Mouse (Mus musculus) heart, adult 2 months (tissue): ENCODE measurements around the gene Nptx2. TPM values are rescaled to one million over a fixed set of nuclear protein-coding genes. Genes with fewer than 3 reads are reported as not detected.

Source experiments
- DNase-seq, 2 experiments: peaks; one replicate each; pipeline ENCODE4 v3.0.0; 2021
- H3K27ac ChIP-seq: fragments of 200-600 bp; 2 replicates; pipeline ENCODE4 v1.8.1; 2022
- H3K27me3 ChIP-seq: fragments of 200-500 bp; 2 replicates; pipeline ENCODE4 v1.6.1; 2012; ENCODE audit warnings: mild to moderate bottlenecking, low read length, inconsistent platforms, mixed read lengths; ENCODE audit not compliant: control insufficient read depth, insufficient read depth
- H3K36me3 ChIP-seq: fragments of 200-500 bp; 2 replicates; pipeline ENCODE4 v1.6.1; 2012; ENCODE audit warnings: low read length, inconsistent platforms; ENCODE audit not compliant: control insufficient read depth, insufficient read depth
- H3K4me1 ChIP-seq: fragments of 200-500 bp; 2 replicates; pipeline ENCODE4 v1.6.1; 2011; ENCODE audit warnings: low read length; ENCODE audit not compliant: control insufficient read depth, insufficient read depth
- H3K4me3 ChIP-seq: fragments of 200-600 bp; 2 replicates; pipeline ENCODE4 v1.8.1; 2022
- H3K79me2 ChIP-seq: fragments of 200-500 bp; replicated peaks from 2 replicates; pipeline ENCODE4 v1.6.1; 2012; ENCODE audit warnings: mild to moderate bottlenecking, inconsistent platforms, low read length, moderate library complexity, mixed read lengths; ENCODE audit not compliant: control insufficient read depth, insufficient read depth
- H3K9ac ChIP-seq: fragments of 200-500 bp; 2 replicates; pipeline ENCODE4 v1.6.1; 2012; ENCODE audit warnings: low read depth, mild to moderate bottlenecking, control low read depth, inconsistent platforms, low read length, mixed read lengths
- CTCF ChIP-seq: fragments of 200-600 bp; IDR thresholded peaks from 2 replicates; pipeline ENCODE4 v1.8.1; 2022; ENCODE audit warnings: antibody characterized with exemption, mild to moderate bottlenecking, moderate library complexity
- EP300 ChIP-seq: fragments of 200-500 bp; IDR thresholded peaks from 2 replicates; pipeline ENCODE4 v1.6.1; 2011; ENCODE audit warnings: low read depth, low read length, control low read depth; ENCODE audit not compliant: insufficient read depth
- POLR2A ChIP-seq: fragments of 200-500 bp; IDR thresholded peaks from 2 replicates; pipeline ENCODE4 v1.6.1; 2011; ENCODE audit warnings: mild to moderate bottlenecking, low read depth, low read length, control low read depth; ENCODE audit not compliant: insufficient read depth
- WGBS: fragments of 180-500 bp; shearing (Covaris S2); methylation state at CpG from one replicate; pipeline ENCODE4 v1.1.7; 2018; 5-methylcytosine and 5-hydroxymethylcytosine counted together
- intact Hi-C: fragments of 180-260 bp; cut with DNase I; formaldehyde crosslinking; loops from one replicate; pipeline ENCODE4 v1.15.1; 2025
- polyA plus RNA-seq: library from polyadenylated mRNA; depleted of rRNA; stranded (reverse); fragments of >200 nt; gene quantifications from 2 replicates; pipeline ENCODE4 v1.2.3, GENCODE M21; 2012
- total RNA-seq, 2 experiments: library from RNA; stranded (reverse); gene quantifications; 2 replicates each; pipeline ENCODE4 v1.2.3; 2021

Gene Nptx2
- total and polyA plus RNA-seq, 3 experiments, result 0.11 to 0.35 (median 0.21) TPM

GRCm38 (mm10) chr5:144506689-144507552 is 38.8 kb upstream of the Nptx2 start:
- TF ChIP-seq CTCF (no peak), POLR2A (no peak), EP300 (no peak)
- Histone ChIP-seq H3K79me2 (no peaks in the 10 kb centered on the region), H3K27ac (no peak overlapping the region), H3K27me3 (peaks cover 2% of the 10 kb centered on the region; the same call in 1 of the 2 replicates), H3K4me3 (no peak overlapping the region), H3K4me1 (no peaks in the 10 kb centered on the region), H3K36me3 (no peaks in the 10 kb centered on the region), H3K9ac (no peak overlapping the region)
- intact Hi-C loops, result no loop called here
- DNase-seq, result no peak
- 27% methylated on average over 26 of the region's 26 CpGs for WGBS

- no peak overlapping the region for H3K9ac ChIP-seq
- intact Hi-C loops, result no loop called here
- no peak overlapping the region for H3K4me3 ChIP-seq
These were observed 36.3 kb upstream of the Nptx2 start for GRCm38 (mm10) chr5:144509431-144509830.

GRCm38 (mm10) chr5:144514738-144515137 is 31.0 kb upstream of the Nptx2 start:
- Histone ChIP-seq H3K4me3 (no peak overlapping the region), H3K79me2 (no peaks in the 10 kb centered on the region), H3K27me3 (no peaks in the 10 kb centered on the region), H3K36me3 (no peaks in the 10 kb centered on the region), H3K9ac (no peak overlapping the region), H3K4me1 (no peaks in the 10 kb centered on the region), H3K27ac (no peak overlapping the region)
- intact Hi-C loops, result no loop called here
- WGBS, result 58% methylated on average over 6 of the region's 6 CpGs
- no peak for DNase-seq
- no peak for TF ChIP-seq CTCF
- no peak for TF ChIP-seq POLR2A
- no peak for TF ChIP-seq EP300

More at GRCm38 (mm10) chr5:144509431-144509830, 36.3 kb upstream of the Nptx2 start:
- H3K36me3 ChIP-seq, result no peaks in the 10 kb centered on the region
- peaks cover 2% of the 10 kb centered on the region; the same call in 1 of the 2 replicates for H3K27me3 ChIP-seq
- TF ChIP-seq CTCF (no peak), EP300 (no peak), POLR2A (no peak)
- WGBS, result 60% methylated on average over 7 of the region's 7 CpGs
- DNase-seq, result no peak
- H3K27ac ChIP-seq, result no peak overlapping the region
- H3K4me1 ChIP-seq, result no peaks in the 10 kb centered on the region
- no peaks in the 10 kb centered on the region for H3K79me2 ChIP-seq

- H3K4me3 ChIP-seq, result no peak overlapping the region
- H3K4me1 ChIP-seq, result no peaks in the 10 kb centered on the region
- 53% methylated on average over 4 of the region's 4 CpGs for WGBS
These were observed 30.5 kb upstream of the Nptx2 start for GRCm38 (mm10) chr5:144515241-144515640.

GRCm38 (mm10) chr5:144520096-144520495 is 25.6 kb upstream of the Nptx2 start:
- no peaks in the 10 kb centered on the region for H3K27me3 ChIP-seq
- intact Hi-C loops, result no loop called here
- TF ChIP-seq POLR2A (no peak), CTCF (no peak), EP300 (no peak)
- no peak overlapping the region for H3K27ac ChIP-seq
- no peak overlapping the region for H3K9ac ChIP-seq
- no peaks in the 10 kb centered on the region for H3K36me3 ChIP-seq
- DNase-seq, result no peak
- no peaks in the 10 kb centered on the region for H3K79me2 ChIP-seq
- H3K4me3 ChIP-seq, result no peak overlapping the region
- WGBS, result 24% methylated on average over 3 of the region's 3 CpGs
- H3K4me1 ChIP-seq, result no peaks in the 10 kb centered on the region

More at GRCm38 (mm10) chr5:144515241-144515640, 30.5 kb upstream of the Nptx2 start:
- DNase-seq, result no peak
- no peaks in the 10 kb centered on the region for H3K27me3 ChIP-seq
- intact Hi-C loops, result no loop called here
- H3K36me3 ChIP-seq, result no peaks in the 10 kb centered on the region
- no peak overlapping the region for H3K9ac ChIP-seq
- TF ChIP-seq POLR2A (no peak), CTCF (no peak), EP300 (no peak)
- no peaks in the 10 kb centered on the region for H3K79me2 ChIP-seq
- H3K27ac ChIP-seq, result no peak overlapping the region

- no peak for TF ChIP-seq EP300
- TF ChIP-seq POLR2A, result no peak
- TF ChIP-seq CTCF, result no peak
- no peaks in the 10 kb centered on the region for H3K27me3 ChIP-seq
- H3K36me3 ChIP-seq, result no peaks in the 10 kb centered on the region
- intact Hi-C loops, result no loop called here
- no peaks in the 10 kb centered on the region for H3K79me2 ChIP-seq
- 79% methylated on average over 10 of the region's 10 CpGs for WGBS
- no peak for DNase-seq
- no peak overlapping the region for H3K27ac ChIP-seq
- no peaks in the 10 kb centered on the region for H3K4me1 ChIP-seq
- H3K9ac ChIP-seq, result no peak overlapping the region
- no peak overlapping the region for H3K4me3 ChIP-seq
These were observed 20.9 kb upstream of the Nptx2 start for GRCm38 (mm10) chr5:144524774-144525173.
